Mouse (Mus musculus) testis, adult 2 months (tissue): ENCODE measurements at regions not wholly inside any gene's neighbourhood (a gene's known extent, or its start where the extent isn't known, plus 50 kb on each side); places are given as distances from the start of the nearest gene placed in this dataset.

Experiments
- CTCF ChIP-seq: fragments of 200-500 bp; IDR thresholded peaks from 2 replicates; pipeline ENCODE4 v1.5.1; 2012; ENCODE audit warnings: low read depth, mild to moderate bottlenecking, inconsistent platforms, low read length, moderate library complexity; ENCODE audit not compliant: control insufficient read depth, insufficient read depth, insufficient replicate concordance
- POLR2A ChIP-seq: fragments of 200-500 bp; IDR thresholded peaks from 2 replicates; pipeline ENCODE4 v1.6.1; 2012; ENCODE audit warnings: low read depth, mild to moderate bottlenecking, inconsistent platforms, low read length, moderate library complexity; ENCODE audit not compliant: control insufficient read depth

- TF ChIP-seq POLR2A = no peak
- no peak for TF ChIP-seq CTCF
Measured at GRCm38 (mm10) chr4:10242117-10242516, 632.2 kb upstream of the 2610301B20Rik start.
